Mouse (Mus musculus) MEL (cell line): ENCODE measurements around the gene Pdia2.
A peak's percentile ranks its signal among the peaks of the same experiment; 100 is the strongest.

Source experiments
- BHLHE40 ChIP-seq: IDR thresholded peaks from 2 replicates; pipeline ENCODE4 v1.6.1; 2012; ENCODE audit warnings: low read depth, mild to moderate bottlenecking, inconsistent platforms, low read length, improper control_type of control experiment, borderline replicate concordance
- CTCF ChIP-seq, 3 experiments: IDR thresholded peaks in 2 of 3; conservative IDR thresholded peaks in 1 of 3; 2 replicates each; pipeline ENCODE4 v1.5.1; 2011 to 2012; ENCODE audit warnings: low read length in 3 of 3, low read depth in 2 of 3, mild to moderate bottlenecking in 2 of 3, improper control_type of control experiment in 1 of 3, inconsistent platforms in 1 of 3, mixed read lengths in 1 of 3, moderate library complexity in 1 of 3; ENCODE audit not compliant: control insufficient read depth in 1 of 3, insufficient read depth in 1 of 3, poor library complexity in 1 of 3, severe bottlenecking in 1 of 3
- E2F4 ChIP-seq: IDR thresholded peaks from 2 replicates; pipeline ENCODE4 v1.6.1; 2011; ENCODE audit warnings: low read depth, low read length, improper control_type of control experiment, borderline replicate concordance
- EP300 ChIP-seq, 2 experiments: IDR thresholded peaks; 2 replicates each; pipeline ENCODE4 v1.6.1; 2011; ENCODE audit warnings: improper control_type of control experiment in 2 of 2, low read length in 2 of 2, low read depth in 1 of 2, mild to moderate bottlenecking in 1 of 2
- GATA1 ChIP-seq: IDR thresholded peaks from 2 replicates; pipeline ENCODE4 v1.6.1; 2011; ENCODE audit warnings: low read depth, low read length, improper control_type of control experiment
- JUND ChIP-seq: IDR thresholded peaks from 2 replicates; pipeline ENCODE4 v1.6.1; 2011; ENCODE audit warnings: low read depth, mild to moderate bottlenecking, improper control_type of control experiment, low read length
- KAT2A ChIP-seq: conservative IDR thresholded peaks from 2 replicates; pipeline ENCODE4 v1.6.1; 2012; ENCODE audit warnings: low read depth, low read length, improper control_type of control experiment, inconsistent platforms
- MAFK ChIP-seq: IDR thresholded peaks from 2 replicates; pipeline ENCODE4 v1.6.1; 2011; ENCODE audit warnings: low read depth, mild to moderate bottlenecking, low read length, improper control_type of control experiment, borderline replicate concordance
- MAZ ChIP-seq: IDR thresholded peaks from 2 replicates; pipeline ENCODE4 v1.6.1; 2012; ENCODE audit warnings: low read depth, mild to moderate bottlenecking, inconsistent platforms, low read length, improper control_type of control experiment
- POLR2A ChIP-seq, 2 experiments: IDR thresholded peaks; 2 replicates each; pipeline ENCODE4 v1.6.1; 2011 to 2012; ENCODE audit warnings: low read length in 2 of 2, mild to moderate bottlenecking in 2 of 2, control low read depth in 1 of 2, improper control_type of control experiment in 1 of 2, low read depth in 1 of 2, moderate library complexity in 1 of 2; ENCODE audit not compliant: control insufficient read depth in 1 of 2, insufficient read depth in 1 of 2, poor library complexity in 1 of 2
- RCOR1 ChIP-seq: IDR thresholded peaks from 2 replicates; pipeline ENCODE4 v1.6.1; 2012; ENCODE audit warnings: low read depth, mild to moderate bottlenecking, inconsistent platforms, low read length, improper control_type of control experiment
- TCF12 ChIP-seq: IDR thresholded peaks from 2 replicates; pipeline ENCODE4 v1.6.1; 2014; ENCODE audit warnings: low read depth, mild to moderate bottlenecking, inconsistent platforms, low read length, improper control_type of control experiment, moderate library complexity
- ZC3H11A ChIP-seq: IDR thresholded peaks from 2 replicates; pipeline ENCODE4 v1.6.1; 2012; ENCODE audit warnings: low read depth, mild to moderate bottlenecking, inconsistent platforms, low read length, improper control_type of control experiment

DNA sequence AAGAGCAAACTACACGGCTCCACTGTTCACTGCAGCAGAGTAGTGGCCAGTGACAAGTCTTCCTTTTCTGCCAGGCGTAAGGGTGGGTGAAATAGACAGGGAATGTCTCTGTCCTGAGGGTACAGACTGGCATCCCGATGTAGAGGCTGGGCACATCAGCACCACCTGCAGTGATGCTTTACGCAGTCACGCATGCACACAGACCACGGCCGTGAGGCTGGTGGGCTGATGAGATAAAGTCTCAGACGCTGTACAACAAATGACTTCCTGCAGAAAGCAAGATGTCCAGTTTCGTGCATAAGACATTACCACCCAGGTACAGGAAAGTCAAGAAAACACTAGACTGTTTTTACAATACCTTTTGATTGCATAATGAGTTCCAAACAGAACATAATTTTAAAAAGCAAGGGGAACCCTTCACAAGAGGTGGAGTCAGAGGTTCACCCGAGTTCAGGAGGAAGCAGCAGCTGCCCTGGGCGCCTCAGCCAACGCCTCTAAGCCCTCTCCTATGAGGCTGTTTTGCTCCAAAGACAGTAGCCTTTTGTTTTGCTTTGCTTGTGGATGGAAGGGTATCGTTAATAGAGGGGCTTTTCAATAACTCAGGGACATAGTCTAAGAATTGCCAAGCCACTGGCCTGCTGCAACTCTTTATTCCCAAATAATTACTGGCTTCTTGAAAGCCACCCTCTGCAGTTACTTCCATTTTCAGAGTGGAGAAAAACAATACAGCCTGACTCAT lies 36.4 kb upstream of the Pdia2 start:
- TF ChIP-seq TCF12 (no peak), EP300 (IDR thresholded peaks at IDR 0.05; ENCODE audit: low read depth in 1 of 2, low read length in 2 of 2) (0 out of 4 replicates have a peak, but pooled peaks of 1 of the 2 experiments have one; percentile 5), CTCF (IDR thresholded peaks at IDR 0.05 in 2 of 3, conservative IDR thresholded peaks at IDR 0.05 in 1 of 3; ENCODE audit: control insufficient read depth in 1 of 3, insufficient read depth in 1 of 3, low read depth in 2 of 3, low read length in 3 of 3, poor library complexity in 1 of 3, severe bottlenecking in 1 of 3) (no peak), E2F4 (no peak), KAT2A (no peak), POLR2A (IDR thresholded peaks at IDR 0.05; ENCODE audit: control insufficient read depth in 1 of 2, insufficient read depth in 1 of 2, low read depth in 1 of 2, low read length in 2 of 2, poor library complexity in 1 of 2) (no peak), MAZ (no peak), MAFK (no peak), BHLHE40 (no peak; the same call in 1 of the 2 replicates), RCOR1 (no peak), GATA1 (peak; percentile 40; the same call in 1 of the 2 replicates), JUND (no peak), ZC3H11A (no peak)
